Mouse (Mus musculus): ENCODE measurements around the gene Pithd1.

DNA sequence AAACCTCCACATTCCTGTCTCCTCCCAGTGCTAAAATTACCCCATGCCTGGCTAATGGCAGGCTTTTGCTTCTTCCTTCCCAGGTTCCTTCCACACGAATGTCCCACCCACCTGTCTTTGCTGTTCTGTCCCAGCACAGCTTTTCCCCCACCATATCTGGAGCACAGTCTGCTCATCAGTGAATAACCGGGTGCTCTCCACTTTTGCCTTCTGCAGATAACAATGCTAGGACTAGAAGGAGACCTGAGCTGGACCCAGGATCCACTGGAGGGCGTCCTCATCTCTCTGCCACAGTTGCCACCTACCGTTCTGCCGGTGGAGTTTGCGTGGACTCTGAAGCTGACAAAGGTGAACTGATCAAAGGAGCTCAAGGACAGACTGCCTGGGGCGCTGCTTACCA lies 48.2 kb downstream of the Pithd1 start:
- no peak for TF ChIP-seq CTCF (IDR thresholded peaks at IDR 0.05)
- no peak for TF ChIP-seq EP300 (IDR thresholded peaks at IDR 0.05)

Data from lung, postnatal 0 days (tissue).